Mouse (Mus musculus): ENCODE measurements around the gene Ppp1r9b.
A peak's percentile ranks its signal among the peaks of the same experiment; 100 is the strongest.

Ppp1r9b gene

DNA sequence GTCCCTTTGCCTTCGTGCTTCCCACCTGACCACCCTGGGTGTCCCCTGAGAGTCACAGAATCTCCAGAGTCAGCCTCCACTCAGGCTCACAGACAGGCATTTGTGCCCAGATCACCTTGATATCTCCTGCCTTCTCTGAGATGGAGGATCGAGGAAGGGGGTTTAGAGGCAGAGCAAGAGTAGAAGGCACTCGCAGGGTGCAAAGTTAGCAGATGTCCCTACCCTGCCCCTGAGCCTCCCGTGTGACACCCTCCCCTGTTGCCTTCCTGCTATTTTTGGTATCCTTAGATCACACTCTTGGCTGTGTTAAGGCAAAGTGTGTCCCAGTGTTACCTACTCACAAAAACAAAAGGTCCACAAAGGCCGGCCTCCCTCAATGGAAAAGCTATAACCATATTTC lies 14.6 kb upstream of the Ppp1r9b start, which contains the start of gene Sgca:
Gene Sgca (minus strand): TSS at position 129 of the 400 bp plus-strand sequence.
- DNase-seq (ENCODE audit: low spot score in 2 of 2), result no peak

DNA sequence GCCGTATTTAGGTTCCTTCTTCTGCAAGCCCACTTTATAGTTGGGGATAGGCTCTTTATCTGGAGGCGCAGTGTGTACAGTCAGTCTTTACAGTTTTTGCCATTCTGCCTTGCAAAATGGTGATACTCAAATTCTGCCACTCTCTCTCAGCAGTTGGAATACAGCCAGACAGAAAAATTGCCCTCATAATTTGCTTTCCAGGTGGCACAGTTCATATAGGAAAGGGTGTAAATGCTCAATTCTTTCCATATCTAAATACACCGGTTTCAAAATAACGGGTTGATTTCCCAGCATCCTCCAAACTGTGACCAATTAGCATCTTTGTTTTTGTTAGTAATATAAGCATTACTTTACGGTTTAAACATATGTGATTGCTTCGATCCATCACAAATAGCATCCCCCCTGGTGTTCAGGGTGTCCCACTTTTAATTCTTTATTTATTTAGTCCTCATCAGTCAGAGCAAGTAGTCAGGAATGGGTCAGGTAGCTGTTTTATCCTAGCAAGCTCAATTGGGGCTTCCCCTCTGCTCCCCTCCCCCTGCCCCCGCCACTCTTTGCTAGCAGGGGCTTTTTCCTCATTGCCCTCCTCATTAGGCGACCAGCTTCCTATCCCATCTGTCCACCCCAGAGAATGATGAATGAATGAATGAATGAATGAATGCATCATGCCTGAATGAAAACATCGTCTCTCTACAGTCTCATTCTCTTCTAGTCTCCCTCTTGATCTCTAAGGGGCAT lies 12.5 kb upstream of the Ppp1r9b start:
- no peak for DNase-seq (ENCODE audit: low spot score in 2 of 2)

DNA sequence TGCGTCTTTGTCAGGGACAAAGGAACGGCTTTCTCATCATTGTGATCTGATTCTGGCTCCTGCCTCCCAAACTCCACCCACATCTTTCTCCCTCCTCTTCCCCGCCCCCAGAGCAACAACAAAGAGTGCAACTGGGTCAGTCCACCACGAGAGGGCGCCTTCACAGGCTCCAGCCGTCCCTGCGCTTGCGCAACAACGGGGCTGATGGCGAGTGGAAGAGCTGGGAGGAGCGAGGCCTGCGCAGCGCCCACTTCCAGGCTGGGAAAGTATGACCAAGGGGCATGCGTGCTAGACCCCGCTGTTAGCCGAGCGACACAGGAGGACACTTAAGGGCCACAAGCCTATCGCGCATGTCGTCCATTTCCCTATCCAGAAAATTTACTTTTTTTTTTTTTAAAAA lies 11.9 kb upstream of the Ppp1r9b start:
- DNase-seq (ENCODE audit: low spot score in 2 of 2), result peak; percentile 93 to 94

DNA sequence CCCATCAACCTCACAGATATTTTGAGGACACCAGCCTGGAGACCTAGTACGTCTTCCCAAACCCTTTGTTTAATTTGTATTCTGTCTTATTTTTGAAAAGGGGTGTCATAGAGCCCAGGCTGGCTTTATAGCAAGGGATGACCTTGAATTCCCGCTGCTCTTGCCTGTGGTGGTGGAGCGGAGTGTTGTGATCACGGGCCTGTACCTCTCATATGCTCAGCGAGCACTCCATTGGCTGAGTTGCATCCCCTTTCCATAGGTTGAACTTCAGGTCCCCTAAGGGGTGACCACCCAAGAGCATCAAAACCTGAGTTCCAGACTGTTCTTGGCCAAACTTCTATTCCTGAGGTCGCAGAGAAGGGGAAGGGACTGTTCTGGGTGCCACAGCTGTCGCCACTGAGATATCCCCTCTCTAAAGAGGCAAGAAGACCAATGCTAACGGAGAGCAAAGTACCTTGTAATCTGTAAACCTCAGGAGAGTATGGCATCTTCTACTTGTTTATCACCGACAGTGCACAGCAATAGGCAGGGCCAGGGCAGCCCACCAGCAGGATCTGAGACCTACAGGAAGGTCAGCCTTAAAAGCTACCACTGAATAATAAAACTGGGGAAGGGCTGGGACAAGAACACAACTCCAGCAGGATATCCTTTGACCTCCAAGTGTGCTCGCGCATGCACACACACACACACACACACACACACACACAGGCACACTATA lies 11.2 kb upstream of the Ppp1r9b start:
- no peak for DNase-seq (ENCODE audit: low spot score in 2 of 2)

DNA sequence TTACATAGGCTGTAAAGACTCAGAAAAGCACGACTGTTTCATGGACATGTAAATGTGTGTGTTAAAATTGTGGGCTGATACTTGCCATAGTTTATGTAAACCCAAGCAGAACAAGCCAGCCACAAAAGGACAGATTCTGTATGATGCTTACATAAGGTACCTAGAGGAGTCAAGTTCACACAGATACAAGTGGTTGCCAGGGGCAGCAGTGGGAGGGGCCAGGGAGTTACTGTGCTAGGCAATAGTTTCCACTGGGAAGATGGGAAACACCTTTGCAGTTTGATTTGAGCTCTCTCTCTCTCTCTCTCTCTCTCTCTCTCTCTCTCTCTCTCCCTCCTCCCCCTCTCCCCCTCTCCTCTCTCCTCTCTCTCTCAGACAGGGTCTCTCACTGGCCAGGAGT lies 5.7 kb upstream of the Ppp1r9b start:
- DNase-seq (ENCODE audit: low spot score in 2 of 2), result no peak

DNA sequence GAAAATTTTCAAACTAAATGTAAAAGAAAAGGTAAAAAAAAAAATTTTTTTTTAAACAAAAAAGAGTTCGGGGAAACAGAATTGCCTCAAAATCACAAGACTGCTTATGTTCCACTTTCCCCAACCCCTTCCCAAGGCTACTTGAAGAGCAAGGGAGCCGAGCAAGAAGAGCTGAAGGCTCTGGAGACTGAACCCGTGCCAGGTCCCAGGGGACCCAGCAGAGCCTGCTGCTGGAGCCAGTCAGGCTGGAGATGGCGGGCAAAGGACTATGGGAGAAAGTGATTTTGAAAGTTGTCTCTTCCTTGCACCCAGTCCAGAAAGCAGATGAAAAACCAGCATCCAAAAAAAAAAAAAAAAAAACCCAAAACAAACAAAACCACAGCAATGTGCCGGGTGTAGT lies 5.0 kb upstream of the Ppp1r9b start:
- no peak for DNase-seq (ENCODE audit: low spot score in 2 of 2)

DNA sequence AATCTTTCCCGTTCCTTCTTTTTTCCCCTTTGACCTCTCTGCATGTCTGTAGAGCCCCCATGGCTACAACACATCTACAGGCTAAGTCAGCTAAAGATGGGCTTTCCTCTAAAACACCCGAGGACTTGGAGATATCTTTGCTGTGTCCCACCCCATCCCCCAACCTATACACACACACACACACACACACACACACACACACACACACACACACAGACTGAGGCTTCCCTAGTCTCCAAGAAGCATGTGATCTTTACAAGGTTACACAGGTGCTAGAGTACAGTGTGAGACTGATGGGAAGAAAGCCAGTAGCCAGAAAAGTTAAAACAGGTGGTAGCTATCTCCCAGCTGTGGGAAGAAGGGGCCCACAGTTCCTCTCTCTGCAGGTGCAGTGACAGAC lies 4.4 kb upstream of the Ppp1r9b start:
- DNase-seq (ENCODE audit: low spot score in 2 of 2), result no peak

DNA sequence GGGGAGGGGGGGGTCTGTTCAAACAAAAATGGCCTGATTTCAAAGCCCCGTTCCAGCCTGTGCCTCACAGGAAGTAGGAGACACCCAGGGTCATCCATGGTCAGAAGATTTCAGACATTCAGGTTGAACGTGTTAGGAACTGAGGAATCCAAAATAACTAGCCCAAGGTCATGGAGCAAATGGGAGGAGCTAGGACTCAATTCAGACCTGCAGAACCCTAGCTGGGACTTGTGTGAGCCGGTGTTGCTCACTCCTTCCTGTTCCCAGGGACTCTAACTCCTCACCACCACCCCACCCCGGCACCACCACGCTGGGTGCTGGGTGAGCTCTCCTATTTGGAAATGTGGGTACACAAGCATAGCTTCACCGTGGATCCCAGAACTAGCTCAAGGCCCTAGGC lies 3.5 kb upstream of the Ppp1r9b start:
- no peak for DNase-seq (ENCODE audit: low spot score in 2 of 2)

DNA sequence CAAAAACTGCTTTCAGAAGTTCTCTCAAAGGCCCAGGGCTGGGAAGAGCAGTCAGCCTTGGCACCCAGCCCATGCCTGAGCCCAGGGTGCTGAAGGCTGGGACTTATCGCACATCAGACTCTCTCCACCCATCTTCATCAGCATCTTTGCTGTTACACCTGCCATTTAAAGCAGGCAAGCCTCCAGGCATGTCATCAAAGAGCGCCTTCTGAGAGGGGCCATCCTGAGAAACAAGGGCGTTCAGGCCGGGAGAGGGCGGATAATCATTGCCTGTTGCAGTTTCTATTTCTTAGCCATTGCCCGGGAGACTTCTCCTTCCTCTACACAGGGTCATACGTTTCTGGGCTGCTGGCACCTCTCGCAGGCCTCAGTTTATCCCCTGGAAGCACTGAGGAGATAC lies 3.0 kb upstream of the Ppp1r9b start:
- DNase-seq (ENCODE audit: low spot score in 2 of 2), result no peak

DNA sequence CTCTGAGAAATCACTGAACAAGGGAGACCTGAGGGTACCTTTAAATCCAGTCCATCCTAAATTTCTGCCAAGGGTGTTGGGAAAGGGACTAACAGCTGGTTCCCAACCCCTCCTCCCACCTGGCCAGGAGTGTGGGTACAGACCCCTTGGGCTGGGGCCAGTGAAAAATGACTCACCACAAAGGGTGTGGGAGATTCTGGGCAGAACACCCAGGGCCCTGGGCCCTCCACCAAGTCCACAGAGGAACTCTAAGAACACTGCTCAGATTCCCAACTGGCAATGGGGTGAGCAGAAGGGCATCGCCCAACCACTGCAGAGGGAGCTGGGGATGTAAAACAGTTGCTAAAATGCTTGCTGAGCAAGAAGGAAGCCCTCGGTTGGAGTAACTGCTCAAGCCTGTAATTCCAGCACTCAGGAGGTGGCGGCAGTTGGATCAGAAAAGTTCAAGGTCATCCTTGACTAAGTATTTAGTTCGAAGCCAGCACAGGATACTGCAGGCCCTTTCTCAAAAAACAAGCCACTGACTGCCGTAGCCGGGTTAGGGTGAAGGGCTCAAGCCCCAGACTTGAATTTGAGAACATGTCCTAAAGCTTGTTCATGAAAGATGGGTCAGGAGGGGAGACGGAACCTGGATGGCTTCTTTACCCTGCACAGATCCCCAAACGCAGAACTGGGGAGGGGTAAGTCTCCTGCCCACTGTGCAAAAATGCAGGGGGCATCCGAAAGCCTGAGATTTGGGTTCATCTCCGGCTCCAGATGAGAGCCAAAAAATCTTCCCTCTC lies 1.9 kb upstream of the Ppp1r9b start:
- no peak for DNase-seq (ENCODE audit: low spot score in 2 of 2)

DNA sequence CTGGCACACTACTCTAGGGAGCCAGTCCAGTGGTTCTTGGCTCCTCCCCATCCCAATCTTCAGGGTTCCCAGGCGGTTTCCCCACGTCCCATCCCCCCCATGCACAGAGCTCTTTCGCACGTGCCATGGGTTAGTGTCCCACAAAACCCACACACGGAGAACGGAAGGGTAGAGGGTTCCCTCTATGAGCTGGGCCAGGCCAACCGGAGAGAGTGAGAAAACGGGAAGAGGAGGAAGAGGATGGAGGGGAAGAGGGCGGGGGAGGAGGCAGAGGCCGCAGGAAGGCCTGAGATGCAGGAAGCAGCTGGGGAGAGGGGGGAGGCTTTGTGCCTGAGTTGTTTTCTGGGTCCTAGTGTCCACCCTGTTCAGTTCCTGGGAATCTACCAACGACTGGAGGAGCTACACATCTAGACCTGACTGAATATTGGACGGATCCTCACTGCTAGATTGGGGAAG lies 1.2 kb upstream of the Ppp1r9b start:
- DNase-seq (ENCODE audit: low spot score in 2 of 2), result peak; percentile 82 to 88

DNA sequence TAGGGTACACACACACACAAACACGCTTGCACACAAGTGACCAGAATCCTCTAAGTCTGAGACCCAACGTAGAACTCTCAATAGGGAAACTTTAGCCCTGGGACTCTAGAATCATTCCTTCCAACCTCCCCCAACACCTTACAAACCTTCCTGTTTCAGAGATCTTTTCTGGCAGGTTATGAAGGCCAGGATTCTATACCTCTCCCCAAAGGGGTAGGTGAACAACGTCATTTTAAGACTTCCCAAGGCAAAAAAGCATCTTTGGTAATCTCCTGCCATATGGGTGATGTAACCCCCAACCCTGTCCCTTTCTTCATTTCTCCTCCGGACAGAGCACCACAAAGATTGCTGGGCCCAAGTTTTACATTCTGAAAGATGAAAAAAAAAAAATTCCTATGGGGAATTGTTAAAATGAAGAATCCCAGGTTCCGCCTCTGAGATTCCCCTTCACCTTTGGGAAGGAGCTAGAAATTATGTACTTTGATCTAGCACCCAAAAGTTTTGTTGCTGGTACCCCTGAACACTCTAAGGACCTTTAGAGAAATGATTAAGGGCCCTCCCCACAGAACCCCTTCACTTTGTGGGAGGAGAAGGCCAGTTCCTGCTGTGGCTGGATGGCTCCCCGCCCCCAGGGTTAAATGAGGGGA lies 610 bp upstream of the Ppp1r9b start:
- DNase-seq (ENCODE audit: low spot score in 2 of 2), result no peak

DNA sequence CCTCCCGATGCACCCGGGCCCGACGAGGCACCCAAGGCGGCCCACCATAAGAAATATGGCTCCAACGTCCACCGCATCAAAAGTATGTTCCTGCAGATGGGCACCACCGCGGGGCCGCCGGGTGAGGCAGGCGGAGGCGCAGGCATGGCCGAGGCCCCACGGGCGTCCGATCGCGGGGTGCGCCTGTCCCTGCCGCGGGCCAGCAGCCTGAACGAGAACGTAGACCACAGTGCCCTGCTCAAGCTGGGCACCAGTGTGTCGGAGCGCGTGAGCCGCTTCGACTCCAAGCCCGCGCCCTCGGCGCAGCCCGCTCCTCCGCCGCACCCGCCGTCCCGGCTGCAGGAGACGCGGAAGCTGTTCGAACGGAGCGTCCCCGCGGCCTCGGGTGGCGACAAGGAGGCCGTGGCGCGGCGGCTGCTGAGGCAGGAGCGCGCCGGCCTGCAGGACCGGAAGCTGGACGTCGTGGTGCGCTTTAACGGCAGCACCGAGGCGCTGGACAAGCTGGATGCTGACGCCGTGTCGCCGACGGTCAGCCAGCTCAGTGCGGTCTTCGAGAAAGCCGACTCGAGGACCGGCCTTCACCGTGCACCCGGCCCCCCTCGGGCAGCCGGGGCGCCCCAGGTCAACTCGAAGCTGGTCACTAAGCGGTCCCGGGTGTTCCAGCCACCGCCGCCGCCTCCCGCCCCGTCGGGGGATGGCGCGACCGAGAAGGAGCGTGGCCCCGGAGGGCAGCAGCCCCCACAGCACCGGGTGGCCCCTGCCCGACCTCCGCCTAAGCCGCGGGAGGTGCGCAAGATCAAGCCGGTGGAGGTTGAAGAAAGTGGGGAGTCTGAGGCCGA lies 1.0 kb downstream of the Ppp1r9b start:
- DNase-seq (ENCODE audit: low spot score in 2 of 2), result no peak

DNA sequence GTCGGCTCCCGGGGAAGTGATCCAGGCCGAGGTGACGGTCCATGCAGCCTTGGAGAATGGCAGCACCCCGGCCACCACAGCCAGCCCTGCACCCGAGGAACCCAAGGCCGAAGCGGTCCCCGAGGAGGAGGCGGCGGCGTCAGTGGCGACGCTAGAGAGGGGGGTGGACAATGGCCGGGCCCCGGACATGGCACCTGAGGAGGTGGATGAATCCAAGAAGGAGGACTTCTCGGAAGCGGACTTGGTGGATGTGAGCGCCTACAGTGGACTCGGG lies 1.6 kb downstream of the Ppp1r9b start:
- DNase-seq (ENCODE audit: low spot score in 2 of 2), result no peak

DNA sequence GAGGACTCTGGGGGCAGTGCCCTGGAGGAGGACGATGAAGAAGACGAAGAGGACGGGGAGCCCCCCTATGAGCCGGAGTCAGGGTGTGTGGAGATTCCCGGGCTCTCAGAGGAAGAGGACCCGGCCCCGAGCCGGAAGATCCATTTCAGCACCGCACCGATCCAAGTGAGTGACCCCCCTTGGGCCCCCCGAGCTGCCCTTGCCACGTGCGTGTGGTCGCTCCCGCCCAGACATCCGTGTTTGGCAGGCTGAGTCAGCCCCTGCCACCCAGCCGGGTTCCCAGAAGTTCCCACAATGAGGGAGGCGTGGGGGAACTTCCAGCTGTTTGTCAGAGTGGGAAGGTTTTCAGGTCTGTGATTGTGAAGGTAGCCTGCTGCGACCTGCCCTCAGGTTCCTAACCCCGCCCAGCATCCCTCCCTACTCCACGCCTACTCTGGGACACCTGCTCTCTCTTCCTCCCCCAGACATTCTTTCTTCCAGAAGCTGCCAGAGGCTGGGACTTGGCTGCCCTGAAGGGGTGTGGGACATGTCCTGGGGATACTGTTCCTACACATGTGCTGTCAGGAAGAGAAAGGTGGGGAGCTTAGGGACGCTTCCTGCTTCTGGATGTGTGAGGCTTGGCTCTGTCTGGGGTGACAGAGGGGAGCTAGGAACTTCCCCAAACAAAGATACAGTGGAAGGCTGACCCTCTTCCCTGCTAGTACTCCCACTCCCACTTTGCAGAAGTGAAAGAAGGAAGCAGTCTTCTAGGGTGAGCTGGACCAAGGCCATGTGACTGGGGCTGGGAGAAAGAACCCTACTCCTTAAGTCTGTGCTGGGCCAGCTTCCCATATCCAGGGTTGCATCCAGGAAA lies 2.1 kb downstream of the Ppp1r9b start:
- DNase-seq (ENCODE audit: low spot score in 2 of 2), result no peak

DNA sequence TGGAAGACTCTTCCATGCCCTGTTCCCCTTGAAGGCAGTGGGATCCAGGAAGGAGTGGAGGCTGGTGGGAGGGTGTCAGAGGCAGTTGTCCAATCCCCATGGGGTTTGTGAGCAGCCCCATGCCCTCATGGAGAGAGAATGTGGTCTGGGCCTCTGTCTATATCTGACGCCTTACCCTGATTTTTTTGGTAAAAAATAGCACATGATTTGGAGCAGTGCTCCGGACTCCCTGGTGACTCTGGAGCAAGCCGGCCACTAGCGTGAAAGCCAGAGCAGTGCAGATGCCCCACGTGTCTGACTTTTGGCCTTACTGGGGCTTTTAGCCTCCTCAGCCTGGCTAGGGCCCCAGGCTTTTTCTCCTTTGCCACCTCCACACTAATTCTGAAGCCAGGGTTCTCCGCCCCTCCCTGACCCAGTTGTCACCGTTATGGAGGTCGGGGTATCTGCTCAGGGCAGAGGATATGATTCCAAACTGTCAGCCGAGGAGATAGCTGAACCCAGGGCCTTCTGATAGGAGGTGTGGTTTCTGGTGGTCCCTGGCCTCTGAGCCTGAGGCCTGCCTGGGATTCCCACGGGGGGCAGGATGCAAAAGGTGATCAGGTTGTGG lies 3.5 kb downstream of the Ppp1r9b start:
- no peak for DNase-seq (ENCODE audit: low spot score in 2 of 2)

DNA sequence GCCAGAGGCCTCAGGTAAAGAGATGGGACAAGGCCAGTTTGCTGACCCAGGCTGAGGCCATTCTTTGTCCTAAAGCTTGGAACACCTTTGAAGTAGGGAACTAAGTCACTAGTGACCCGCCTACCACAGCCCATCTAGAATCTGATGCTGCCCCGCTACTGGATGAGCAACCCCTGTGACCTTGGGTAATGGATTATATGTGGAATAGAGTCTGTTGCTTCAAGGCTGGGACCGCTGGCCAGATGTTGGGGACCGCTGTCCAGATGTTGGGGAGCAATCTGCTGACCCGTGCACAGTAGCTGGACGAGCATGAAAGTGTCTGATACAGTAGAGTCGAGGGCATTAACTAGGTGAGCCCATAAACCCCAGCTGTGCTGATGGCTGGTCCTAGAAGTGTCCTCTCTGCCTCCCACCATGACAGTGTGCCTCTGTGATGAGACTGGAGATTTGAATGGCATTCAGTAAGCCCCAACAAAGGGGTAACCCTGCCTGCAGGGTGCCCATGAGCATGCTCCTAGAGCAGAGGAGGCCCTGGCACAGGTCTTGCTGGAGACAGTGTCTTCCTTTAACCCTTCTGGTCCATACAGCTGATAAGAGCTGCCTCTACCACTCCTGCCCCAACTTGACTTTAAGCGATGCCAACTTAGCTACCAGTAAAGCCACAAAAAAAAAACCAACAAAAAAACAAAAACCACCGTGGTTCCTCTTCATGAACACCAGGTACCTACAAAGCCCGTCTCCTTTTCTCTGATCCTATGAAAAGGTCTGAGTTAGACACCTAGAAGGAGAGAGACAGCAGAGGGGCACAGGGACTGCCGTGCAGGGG lies 4.3 kb downstream of the Ppp1r9b start:
- DNase-seq (ENCODE audit: low spot score in 2 of 2), result no peak

DNA sequence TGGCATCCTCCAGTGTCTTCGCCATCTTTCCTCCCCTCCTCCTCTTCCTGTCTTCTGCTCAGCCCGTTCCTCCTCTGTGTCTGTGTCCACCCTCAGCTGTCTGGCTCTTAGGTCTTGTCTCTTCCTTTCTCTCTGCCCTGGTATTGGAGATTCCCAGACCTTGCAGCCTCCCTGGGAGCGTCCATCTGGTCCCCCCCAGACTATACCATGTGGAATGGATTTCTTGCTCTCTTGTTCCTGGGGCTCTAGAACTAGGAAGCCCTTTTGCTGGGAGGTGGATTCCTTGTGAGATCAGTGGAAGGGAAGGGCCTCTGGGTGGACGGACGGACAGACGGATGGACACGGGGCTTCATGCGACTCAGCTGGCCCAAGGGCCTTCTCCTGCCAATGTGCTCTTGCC lies 5.3 kb downstream of the Ppp1r9b start:
- no peak for DNase-seq (ENCODE audit: low spot score in 2 of 2)

DNA sequence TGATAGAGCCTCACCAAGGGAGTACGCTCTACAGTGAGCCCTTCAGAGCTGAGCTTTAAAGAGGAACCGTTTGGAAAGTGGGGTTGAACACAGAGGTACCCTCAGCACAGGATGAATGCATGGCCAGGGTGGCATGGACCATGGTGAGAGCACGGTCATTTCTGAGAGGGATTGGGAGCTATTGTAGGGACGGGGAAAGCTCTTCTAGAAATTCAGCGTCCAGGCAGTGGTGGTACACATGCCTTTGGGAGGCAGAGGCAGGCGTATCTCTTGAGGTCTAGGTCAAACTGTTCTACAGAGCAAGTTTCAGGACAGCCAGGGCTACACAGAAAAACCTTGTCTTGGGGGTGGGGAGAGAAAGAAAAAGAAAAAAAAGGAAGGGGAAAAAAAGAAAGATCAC lies 6.1 kb downstream of the Ppp1r9b start:
- DNase-seq (ENCODE audit: low spot score in 2 of 2), result no peak
